Mouse (Mus musculus): Measurements from ENCODE around the gene Zfand6.

Gene Zfand6

DNA sequence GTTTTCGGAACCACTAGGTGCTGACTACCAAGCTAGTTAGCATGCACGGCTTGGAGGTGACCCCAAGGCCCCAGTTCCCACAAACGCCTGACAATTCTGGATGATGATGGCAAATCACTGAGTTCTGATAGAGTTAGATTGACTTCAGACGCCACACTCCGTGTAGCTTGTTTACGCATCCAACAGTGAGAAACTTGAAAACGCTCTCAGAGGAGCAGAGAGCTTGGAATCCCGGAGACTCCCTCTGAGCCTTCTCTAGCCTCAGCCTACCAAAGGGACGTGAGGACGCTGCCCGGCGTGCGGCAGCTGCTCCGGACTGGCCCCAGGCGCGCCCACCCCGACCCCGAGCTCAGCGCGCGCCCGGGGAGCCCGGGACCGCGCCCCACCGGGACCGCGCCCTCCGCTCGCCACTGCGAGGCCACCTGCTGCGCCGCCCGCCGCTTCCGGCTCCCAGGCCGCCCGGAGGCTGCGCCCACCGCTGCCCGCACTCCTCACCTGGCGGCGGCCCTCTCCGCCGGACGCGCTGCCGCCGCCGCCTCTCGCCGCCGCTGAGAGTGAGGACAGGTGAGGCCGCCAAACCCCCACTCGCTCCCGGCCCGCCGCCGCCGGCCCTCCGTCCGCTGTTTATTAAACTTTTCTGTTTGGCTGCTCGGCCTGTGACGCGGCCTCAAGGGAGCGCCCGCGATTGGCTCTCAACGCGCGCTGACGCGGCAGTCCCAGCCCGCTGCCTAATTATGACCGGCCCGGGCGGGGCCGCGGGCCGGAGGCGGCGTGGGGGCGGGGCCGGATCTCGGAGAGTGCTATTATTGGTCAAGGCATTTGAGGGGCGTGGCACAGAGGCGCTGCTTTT, at the start of gene Zfand6:
Zfand6 (minus strand) TSS at position 709 of the 850 bp plus-strand sequence.
- DNase-seq = peak; percentile 99

DNA sequence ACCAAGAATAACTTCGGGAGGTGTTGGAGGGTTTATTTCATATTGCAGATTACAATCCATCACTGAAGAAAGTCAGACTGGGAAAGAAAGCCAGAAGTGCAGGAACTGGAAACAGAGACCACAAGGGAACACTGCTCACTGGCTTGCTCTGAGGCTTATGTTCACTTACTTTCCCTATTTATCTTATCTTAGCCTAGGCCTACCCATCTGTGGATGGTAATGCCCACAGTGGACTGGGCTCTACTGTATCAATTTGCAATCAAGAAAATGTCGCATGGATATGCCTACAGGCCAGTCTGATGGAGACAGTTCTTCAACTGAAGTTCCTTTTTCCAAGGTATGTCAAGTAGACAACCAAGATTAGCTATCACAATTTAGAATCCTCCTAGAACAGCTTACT, 47.0 kb upstream of the Zfand6 start:
- no peak for DNase-seq

DNA sequence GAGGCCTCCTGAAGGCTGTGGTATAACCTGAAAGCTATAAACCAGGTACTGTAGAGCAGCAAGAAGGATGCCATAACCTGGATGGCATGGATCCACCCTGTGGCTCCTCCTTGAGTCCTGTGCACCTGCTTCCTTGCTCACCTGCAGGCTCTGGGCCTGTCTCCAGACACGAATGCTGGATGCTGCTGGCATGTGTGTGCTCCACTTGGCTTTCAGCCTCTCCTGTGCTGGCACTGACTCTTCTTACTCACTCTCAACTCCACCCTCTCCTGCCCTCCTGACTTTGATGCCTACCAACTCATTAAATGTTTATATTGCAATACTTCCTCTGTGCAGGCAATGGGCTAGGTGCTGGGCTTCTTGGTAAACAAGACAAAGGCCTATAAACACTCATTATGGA, 43.3 kb upstream of the Zfand6 start:
- no peak for DNase-seq

- DNase-seq = no peak
Measured at GRCm38 (mm10) chr7:84732052-84732451, 42.3 kb upstream of the Zfand6 start.

- no peak for DNase-seq
Measured at GRCm38 (mm10) chr7:84731076-84731475, 41.3 kb upstream of the Zfand6 start.

- DNase-seq = no peak
Measured at GRCm38 (mm10) chr7:84722804-84723459, 33.2 kb upstream of the Zfand6 start.

DNA sequence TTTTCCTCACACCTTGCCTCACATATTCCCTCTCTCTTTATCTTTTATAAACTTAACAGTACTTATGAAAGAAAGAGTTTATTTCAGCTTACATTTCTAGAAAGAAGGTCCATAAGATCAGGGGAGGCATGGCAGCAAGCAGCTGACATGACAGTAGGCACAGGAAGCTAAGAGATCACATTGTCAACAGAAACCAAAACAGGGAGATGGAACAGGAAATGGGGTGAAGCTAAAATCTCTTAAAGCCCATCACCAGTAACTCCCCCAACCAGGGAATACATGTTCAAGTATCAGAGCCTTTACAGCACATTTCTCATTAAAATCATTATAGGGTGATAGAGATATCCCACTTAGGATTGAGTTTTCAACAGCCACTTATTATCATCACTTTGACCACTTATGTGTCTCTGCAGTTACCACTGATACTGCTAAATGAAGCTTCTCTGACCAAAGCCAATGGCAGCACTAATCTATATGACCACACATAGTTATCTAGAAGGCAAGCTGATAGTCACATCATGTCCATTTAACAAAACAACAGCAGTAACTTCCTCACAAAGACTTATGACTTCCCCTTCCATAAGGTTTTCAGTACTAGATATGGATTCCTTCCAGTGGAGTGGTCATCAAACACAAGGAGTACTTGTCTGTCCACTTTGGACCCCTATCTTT, 20.7 kb upstream of the Zfand6 start:
- DNase-seq = no peak

DNA sequence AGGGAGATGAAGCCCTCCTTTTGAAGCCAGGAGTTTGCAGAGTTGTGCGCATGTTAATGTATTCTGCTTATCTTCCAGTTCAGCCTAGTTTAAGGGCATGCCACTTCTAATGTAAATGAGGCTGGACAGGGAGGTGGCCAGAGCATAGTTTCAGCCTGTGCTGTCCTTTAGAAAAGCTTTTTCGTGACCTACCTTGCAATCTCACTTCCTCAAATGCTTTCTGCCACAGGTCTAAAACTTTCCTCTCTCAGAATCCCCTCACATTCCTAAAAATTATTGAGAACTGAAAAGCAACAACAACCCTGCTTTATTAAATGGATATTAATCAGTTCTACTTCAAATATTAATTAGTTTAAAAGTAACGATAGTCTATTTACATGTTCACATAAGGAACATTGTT, 17.1 kb upstream of the Zfand6 start:
- no peak for DNase-seq

- no peak for DNase-seq
Measured at GRCm38 (mm10) chr7:84690101-84690509, 346 bp upstream of the Zfand6 start.

- no peak for DNase-seq
Measured at GRCm38 (mm10) chr7:84687653-84688580, 1.8 kb downstream of the Zfand6 start.

DNA sequence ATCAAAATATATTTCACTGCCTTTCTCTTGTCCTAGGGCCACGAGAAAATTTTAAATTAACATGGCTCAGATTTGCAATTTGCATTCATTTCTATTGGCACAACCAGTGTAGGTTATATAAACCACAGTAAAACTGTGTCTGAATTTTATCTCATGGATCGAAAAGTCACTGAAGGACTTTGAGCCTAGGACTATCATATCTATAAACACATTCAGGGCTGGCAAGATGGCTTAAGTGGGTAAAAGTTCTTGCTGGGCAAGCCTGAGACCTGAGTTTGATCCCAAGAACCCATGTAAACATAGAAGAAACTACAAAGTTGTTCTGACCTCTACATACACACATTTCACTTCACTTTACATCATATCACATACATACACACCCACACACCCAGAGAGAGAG, 3.4 kb downstream of the Zfand6 start:
- DNase-seq = no peak

GRCm38 (mm10) chr7:84684675-84685074, 5.1 kb downstream of the Zfand6 start:
- DNase-seq = no peak

DNA sequence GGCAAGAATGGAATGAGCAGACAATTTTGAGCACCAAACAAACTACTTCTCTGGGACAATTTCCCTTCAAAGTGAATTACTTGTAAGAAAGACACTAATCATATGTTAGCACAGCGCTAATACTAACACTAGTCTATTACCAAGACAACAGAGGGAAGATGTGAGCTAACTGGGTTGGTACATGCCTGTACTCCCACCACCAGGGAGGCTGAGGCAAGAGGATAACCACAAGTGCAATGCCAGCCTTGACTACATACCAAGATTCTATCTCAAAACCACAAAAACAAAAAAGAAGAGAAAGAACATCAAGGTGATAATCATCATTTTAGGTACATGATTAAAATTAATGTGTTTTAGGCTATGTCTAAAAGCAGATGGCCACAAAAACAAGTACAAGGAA, 8.2 kb downstream of the Zfand6 start:
- no peak for DNase-seq

GRCm38 (mm10) chr7:84680931-84681330, 8.8 kb downstream of the Zfand6 start:
- no peak for DNase-seq

DNA sequence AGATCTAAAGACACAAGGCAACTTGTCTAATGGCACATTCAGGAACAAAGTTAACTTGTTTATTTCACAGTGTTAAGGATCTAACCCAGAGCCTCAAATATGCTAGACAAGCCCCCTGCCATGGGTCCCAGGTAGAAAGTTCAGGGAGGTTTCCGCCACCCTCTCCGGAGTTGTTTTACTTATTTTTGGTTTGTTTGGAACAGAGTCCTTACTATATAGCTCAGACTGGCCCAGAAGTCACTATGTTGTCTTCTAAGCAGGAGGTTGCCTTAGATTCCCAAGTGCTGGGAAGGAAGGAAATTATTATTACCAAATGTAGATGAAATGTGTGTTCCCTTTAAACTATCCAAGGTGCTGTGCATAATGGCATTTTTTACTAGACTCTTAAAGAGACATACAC, 9.7 kb downstream of the Zfand6 start:
- DNase-seq = no peak

DNA sequence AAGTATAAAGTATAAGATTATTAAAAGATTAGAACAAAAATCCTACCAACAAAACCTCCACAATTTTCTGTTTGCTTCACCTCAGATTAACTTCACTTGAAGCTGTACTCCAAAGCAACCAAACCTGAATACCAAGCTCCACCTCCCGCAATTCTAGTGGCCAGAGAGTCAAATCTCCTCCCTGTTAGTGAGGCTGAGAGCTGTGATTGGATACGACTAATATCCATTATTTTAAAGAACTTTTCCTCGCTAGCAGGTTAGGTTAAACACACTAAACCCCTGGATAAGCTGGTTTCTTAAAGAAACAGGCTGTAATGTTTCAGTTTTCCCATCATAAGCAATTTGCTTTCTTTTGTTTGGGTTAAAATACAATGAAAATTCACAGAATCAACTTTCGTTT, 10.5 kb downstream of the Zfand6 start:
- peak; percentile 42 for DNase-seq

GRCm38 (mm10) chr7:84673103-84673502, 16.7 kb downstream of the Zfand6 start:
- DNase-seq = no peak

- DNase-seq = no peak
Measured at GRCm38 (mm10) chr7:84669554-84670152, 20.1 kb downstream of the Zfand6 start.

DNA sequence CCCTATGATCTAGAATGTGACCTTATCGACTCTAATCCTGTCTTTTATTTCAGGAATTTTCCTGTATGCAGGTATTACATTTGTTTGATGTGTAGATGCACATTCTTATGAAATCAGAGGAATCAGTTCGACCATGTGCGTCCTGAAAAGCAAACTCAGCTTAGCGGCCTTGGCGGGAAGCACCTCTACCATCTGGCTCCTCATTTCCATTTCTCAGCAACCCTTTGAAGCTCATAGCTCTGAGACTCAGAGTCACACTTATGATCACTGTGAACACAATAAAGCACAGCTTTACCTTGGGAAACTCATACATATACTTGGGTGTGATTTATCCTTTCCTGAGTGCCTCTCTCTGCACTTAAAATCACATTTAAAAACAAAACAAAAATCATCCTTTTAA, 21.8 kb downstream of the Zfand6 start:
- DNase-seq = no peak

DNA sequence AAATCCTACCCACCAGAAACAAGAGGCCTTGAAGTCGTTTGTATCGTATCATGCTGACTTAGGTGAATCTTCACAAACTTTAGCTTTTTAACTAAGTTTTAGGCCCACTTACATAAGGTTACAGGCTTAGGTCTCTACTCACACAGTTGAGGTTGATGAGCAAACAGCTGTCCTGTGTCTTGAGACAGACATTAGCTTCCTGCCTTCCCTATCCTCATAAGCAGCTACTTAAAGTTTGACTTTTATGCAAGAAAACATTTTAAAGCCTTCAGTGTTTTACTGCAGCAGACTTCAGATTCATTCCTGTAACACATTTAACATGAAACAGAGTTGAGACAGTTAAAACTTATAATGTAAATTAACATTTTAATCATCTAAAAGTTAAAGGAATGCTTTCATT, 37.0 kb downstream of the Zfand6 start:
- DNase-seq = no peak

GRCm38 (mm10) chr7:84651987-84652321, 37.8 kb downstream of the Zfand6 start:
- no peak for DNase-seq

- no peak for DNase-seq
Measured at GRCm38 (mm10) chr7:84651303-84651986, 38.3 kb downstream of the Zfand6 start.
